Mouse (Mus musculus): ENCODE data around the gene Ppib. TPM values are rescaled to one million over a fixed set of nuclear protein-coding genes. Genes with fewer than 3 reads are reported as not detected.

Gene Ppib
- 117 and 144 TPM in 2 replicates for polyA plus RNA-seq (2012; rRNA removed)

DNA sequence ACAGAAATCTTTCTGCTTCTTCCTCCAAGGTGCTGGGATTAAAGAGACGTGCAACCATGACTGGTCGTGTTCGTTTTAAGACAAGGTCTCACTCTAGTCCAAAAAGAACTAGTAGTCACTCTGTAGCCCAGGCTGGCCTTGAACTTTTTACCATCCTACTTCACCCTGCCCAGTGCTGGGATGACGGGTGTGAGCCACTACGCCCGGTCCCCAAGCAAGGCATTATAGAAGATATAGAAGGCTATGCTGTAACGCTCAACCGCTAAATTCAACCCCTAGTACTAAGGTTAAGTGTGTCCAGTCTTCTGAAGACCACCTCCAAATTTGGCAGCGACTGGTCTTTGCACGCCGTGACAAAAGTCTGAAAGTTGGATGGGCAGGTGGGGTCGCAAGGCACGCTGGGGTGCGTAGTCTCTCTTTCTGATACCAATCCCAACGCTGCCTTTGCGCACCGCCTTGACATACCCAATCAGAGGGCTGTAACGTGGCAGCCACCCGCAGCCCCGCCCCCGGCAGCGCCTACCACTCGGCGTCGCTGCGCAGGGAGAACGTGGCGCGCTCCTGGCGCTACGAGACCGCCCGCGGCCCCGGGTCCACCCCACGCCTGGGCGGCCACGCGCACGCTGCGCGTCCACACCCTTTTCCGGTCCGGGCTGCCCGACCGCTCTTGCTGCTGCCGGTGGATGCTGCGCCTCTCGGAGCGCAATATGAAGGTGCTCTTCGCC lies at the start of gene Ppib:
Ppib (plus strand) TSS at position 640 of the 725 bp plus-strand sequence.
- Histone ChIP-seq H3K36me3 (ENCODE audit: control insufficient read depth, insufficient read depth, low read length) (peaks cover 20% of the 10 kb centered on the region), H3K4me1 (ENCODE audit: control insufficient read depth, insufficient read depth, insufficient read length, low read length) (peaks cover 9% of the 10 kb centered on the region; the same call in 1 of the 2 replicates), H3K4me3 (ENCODE audit: low read depth, low read length) (peak within 1 kb of the TSS; percentile 92), H3K27me3 (ENCODE audit: control insufficient read depth, insufficient read depth, low read length) (no peaks in the 10 kb centered on the region), H3K27ac (ENCODE audit: insufficient read depth, low read depth, low read length) (peak within 1 kb of the TSS; percentile 71)
- whole genome bisulfite sequencing, result under 1% methylated on average over 51 of the region's 51 CpGs
- no peak for TF ChIP-seq CTCF (IDR thresholded peaks at IDR 0.05; ENCODE audit: extremely low read depth, insufficient read length, insufficient replicate concordance, low read depth, low read length)
- peak; percentile 73 for TF ChIP-seq POLR2A (IDR thresholded peaks at IDR 0.05; ENCODE audit: low read depth, low read length)

GRCm38 (mm10) chr9:66020601-66021000 lies 39.4 kb upstream of the Ppib start:
- no peak overlapping the region for H3K4me3 ChIP-seq (ENCODE audit: low read depth, low read length)
- H3K27me3 ChIP-seq (ENCODE audit: control insufficient read depth, insufficient read depth, low read length), result no peaks in the 10 kb centered on the region
- TF ChIP-seq CTCF (IDR thresholded peaks at IDR 0.05; ENCODE audit: extremely low read depth, insufficient read length, insufficient replicate concordance, low read depth, low read length) (no peak), POLR2A (IDR thresholded peaks at IDR 0.05; ENCODE audit: low read depth, low read length) (no peak)

DNA sequence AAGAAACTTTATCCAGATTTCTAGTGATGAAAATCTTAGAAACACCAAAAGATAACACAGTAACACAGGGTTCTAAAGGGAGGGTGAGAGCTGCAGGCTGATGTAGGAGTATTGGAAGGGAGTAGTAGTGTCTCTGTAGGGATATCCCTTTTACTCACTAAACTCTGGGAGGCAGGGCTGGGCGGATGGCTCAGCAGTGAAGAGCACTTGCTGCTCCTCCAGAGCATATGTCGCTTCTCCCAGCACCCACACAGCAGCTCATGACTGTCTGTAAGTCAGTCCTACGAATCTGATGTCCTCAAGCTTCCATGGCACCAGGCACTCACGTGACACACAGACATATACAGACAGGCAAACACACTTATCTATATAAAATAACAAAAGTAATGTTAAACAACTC lies 21.9 kb upstream of the Ppib start:
- H3K4me3 ChIP-seq (ENCODE audit: low read depth, low read length), result no peak overlapping the region
- H3K4me1 ChIP-seq (ENCODE audit: control insufficient read depth, insufficient read depth, insufficient read length, low read length), result no peaks in the 10 kb centered on the region
- no peak overlapping the region for H3K27ac ChIP-seq (ENCODE audit: insufficient read depth, low read depth, low read length)
- no peaks in the 10 kb centered on the region for H3K27me3 ChIP-seq (ENCODE audit: control insufficient read depth, insufficient read depth, low read length)
- H3K36me3 ChIP-seq (ENCODE audit: control insufficient read depth, insufficient read depth, low read length), result peaks cover 41% of the 10 kb centered on the region
- TF ChIP-seq POLR2A (IDR thresholded peaks at IDR 0.05; ENCODE audit: low read depth, low read length), result no peak
- no peak for TF ChIP-seq CTCF (IDR thresholded peaks at IDR 0.05; ENCODE audit: extremely low read depth, insufficient read length, insufficient replicate concordance, low read depth, low read length)
- 87% methylated on average over 4 of the region's 4 CpGs for WGBS

More at GRCm38 (mm10) chr9:66020601-66021000, 39.4 kb upstream of the Ppib start:
- peaks cover 19% of the 10 kb centered on the region for H3K36me3 ChIP-seq (ENCODE audit: control insufficient read depth, insufficient read depth, low read length)
- no peaks in the 10 kb centered on the region; the same call in 1 of the 2 replicates for H3K4me1 ChIP-seq (ENCODE audit: control insufficient read depth, insufficient read depth, insufficient read length, low read length)
- H3K27ac ChIP-seq (ENCODE audit: insufficient read depth, low read depth, low read length), result no peak overlapping the region

DNA sequence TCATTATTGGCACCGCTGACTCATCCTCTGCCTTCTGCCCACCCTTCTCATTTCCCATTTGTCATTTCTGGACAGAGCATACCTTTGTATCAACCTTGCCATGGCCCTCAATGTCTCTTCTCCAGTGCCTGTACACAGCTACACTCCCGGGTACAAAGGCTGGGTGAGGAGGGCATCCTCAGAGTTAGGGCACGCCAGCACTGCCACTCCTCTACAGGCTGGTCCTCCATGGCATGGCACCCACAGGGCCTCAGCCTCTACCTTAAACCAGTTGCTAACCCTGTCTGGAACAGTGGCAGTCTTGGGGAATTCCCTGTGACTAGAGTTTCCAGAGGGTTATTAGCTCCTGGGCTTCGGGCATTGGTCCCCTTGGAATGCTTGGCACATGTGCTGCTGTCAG lies 21.4 kb upstream of the Ppib start:
- WGBS, result 85% methylated on average over 4 of the region's 4 CpGs
- peaks cover 38% of the 10 kb centered on the region for H3K36me3 ChIP-seq (ENCODE audit: control insufficient read depth, insufficient read depth, low read length)
- TF ChIP-seq CTCF (IDR thresholded peaks at IDR 0.05; ENCODE audit: extremely low read depth, insufficient read length, insufficient replicate concordance, low read depth, low read length), result no peak
- TF ChIP-seq POLR2A (IDR thresholded peaks at IDR 0.05; ENCODE audit: low read depth, low read length), result no peak

DNA sequence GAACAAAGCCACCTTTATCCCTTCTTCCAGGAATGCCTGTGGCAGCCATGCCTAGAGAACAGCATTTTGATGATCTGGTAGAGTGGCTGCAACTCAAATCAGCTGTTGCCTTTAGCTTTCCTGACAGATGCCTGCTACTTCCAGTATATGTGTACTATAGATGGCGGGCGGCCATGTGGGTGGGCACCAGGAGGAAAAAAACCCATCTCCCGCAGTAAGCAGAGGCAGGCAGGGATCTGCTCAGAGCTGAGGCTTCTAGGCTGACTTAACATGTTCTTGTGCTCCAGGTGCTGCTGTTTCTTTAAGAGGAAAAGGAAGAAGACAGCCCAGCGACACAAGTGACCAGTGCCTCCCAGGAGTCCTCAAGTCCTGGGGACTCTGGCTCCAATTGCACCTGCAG lies 20.7 kb upstream of the Ppib start:
- Histone ChIP-seq H3K27me3 (ENCODE audit: control insufficient read depth, insufficient read depth, low read length) (no peaks in the 10 kb centered on the region), H3K27ac (ENCODE audit: insufficient read depth, low read depth, low read length) (no peak overlapping the region), H3K36me3 (ENCODE audit: control insufficient read depth, insufficient read depth, low read length) (peaks cover 33% of the 10 kb centered on the region), H3K4me1 (ENCODE audit: control insufficient read depth, insufficient read depth, insufficient read length, low read length) (no peaks in the 10 kb centered on the region), H3K4me3 (ENCODE audit: low read depth, low read length) (no peak overlapping the region)
- TF ChIP-seq CTCF (IDR thresholded peaks at IDR 0.05; ENCODE audit: extremely low read depth, insufficient read length, insufficient replicate concordance, low read depth, low read length) (no peak), POLR2A (IDR thresholded peaks at IDR 0.05; ENCODE audit: low read depth, low read length) (no peak)
- 88% methylated on average over 4 of the region's 4 CpGs for whole genome bisulfite sequencing

More for the DNA sequence above, 21.4 kb upstream of the Ppib start:
- Histone ChIP-seq H3K4me1 (ENCODE audit: control insufficient read depth, insufficient read depth, insufficient read length, low read length) (no peaks in the 10 kb centered on the region), H3K4me3 (ENCODE audit: low read depth, low read length) (no peak overlapping the region), H3K27ac (ENCODE audit: insufficient read depth, low read depth, low read length) (no peak overlapping the region), H3K27me3 (ENCODE audit: control insufficient read depth, insufficient read depth, low read length) (no peaks in the 10 kb centered on the region)

DNA sequence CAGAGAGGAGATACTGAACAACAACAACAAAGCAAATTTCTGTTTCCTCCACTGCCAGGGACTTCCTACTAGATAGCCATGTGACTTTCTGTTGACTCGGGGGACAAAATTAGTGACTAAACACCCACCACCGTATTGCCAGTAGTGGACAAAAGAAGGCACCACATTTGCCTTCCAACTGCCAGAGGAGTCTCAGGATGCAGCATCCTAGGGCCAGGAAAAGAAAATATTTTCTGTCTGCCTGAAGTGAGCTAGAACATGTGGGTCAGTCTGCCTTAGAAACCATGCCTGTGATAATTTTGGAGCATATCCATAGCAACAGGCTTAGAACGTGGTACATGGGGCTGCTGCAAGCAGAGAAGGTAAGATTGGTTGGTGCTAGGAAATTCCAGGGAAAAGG lies 19.2 kb upstream of the Ppib start:
- no peaks in the 10 kb centered on the region for H3K4me1 ChIP-seq (ENCODE audit: control insufficient read depth, insufficient read depth, insufficient read length, low read length)
- 88% methylated on average over 3 of the region's 3 CpGs for WGBS
- no peak overlapping the region for H3K4me3 ChIP-seq (ENCODE audit: low read depth, low read length)

GRCm38 (mm10) chr9:66042331-66042730 lies 17.7 kb upstream of the Ppib start:
- Histone ChIP-seq H3K27me3 (ENCODE audit: control insufficient read depth, insufficient read depth, low read length) (no peaks in the 10 kb centered on the region), H3K27ac (ENCODE audit: insufficient read depth, low read depth, low read length) (no peak overlapping the region), H3K4me1 (ENCODE audit: control insufficient read depth, insufficient read depth, insufficient read length, low read length) (no peaks in the 10 kb centered on the region), H3K4me3 (ENCODE audit: low read depth, low read length) (no peak overlapping the region), H3K36me3 (ENCODE audit: control insufficient read depth, insufficient read depth, low read length) (peaks cover 24% of the 10 kb centered on the region)
- TF ChIP-seq CTCF (IDR thresholded peaks at IDR 0.05; ENCODE audit: extremely low read depth, insufficient read length, insufficient replicate concordance, low read depth, low read length), result no peak
- TF ChIP-seq POLR2A (IDR thresholded peaks at IDR 0.05; ENCODE audit: low read depth, low read length), result no peak
- WGBS, result 76% methylated on average over 4 of the region's 4 CpGs

More for the DNA sequence above, 19.2 kb upstream of the Ppib start:
- Histone ChIP-seq H3K27me3 (ENCODE audit: control insufficient read depth, insufficient read depth, low read length) (no peaks in the 10 kb centered on the region), H3K27ac (ENCODE audit: insufficient read depth, low read depth, low read length) (no peak overlapping the region), H3K36me3 (ENCODE audit: control insufficient read depth, insufficient read depth, low read length) (peaks cover 30% of the 10 kb centered on the region)
- no peak for TF ChIP-seq CTCF (IDR thresholded peaks at IDR 0.05; ENCODE audit: extremely low read depth, insufficient read length, insufficient replicate concordance, low read depth, low read length)
- TF ChIP-seq POLR2A (IDR thresholded peaks at IDR 0.05; ENCODE audit: low read depth, low read length), result no peak
